Mouse (Mus musculus) Patski (cell line): ENCODE data around the gene Canx. TPM values are rescaled to one million over a fixed set of nuclear protein-coding genes. Genes with fewer than 3 reads are reported as not detected.

Experiments used
- ATAC-seq: fragments of 100-300 bp; one replicate; pipeline ENCODE4 v1.8.0; 2021
- CTCF ChIA-PET: fragments of 350-600 bp; sonication (Branson Sonifier 250); formaldehyde crosslinking; loops from one replicate; lab custom pipeline; 2022; ENCODE audit warnings: inconsistent platforms; lab: Charles Lee
- POLR2A ChIA-PET: fragments of 350-600 bp; sonication (Branson Sonifier 250); formaldehyde crosslinking; loops from one replicate; lab custom pipeline; 2022; ENCODE audit warnings: antibody characterized with exemption, inconsistent platforms; lab: Charles Lee
- DNase-seq: peaks from one replicate; pipeline ENCODE4 v3.0.0-alpha.2; 2011; ENCODE audit warnings: low read depth, low spot score
- H3K27me3 ChIP-seq: fragments of 371-371 bp; one replicate; pipeline ENCODE4 v1.5.1; 2021
- CTCF ChIP-seq: fragments of 100-300 bp; IDR thresholded peaks from one replicate; pipeline ENCODE4 v1.5.1; 2021
- in situ Hi-C: fragments of 300-500 bp; cut with MboI; formaldehyde crosslinking; loops from 3 replicates; pipeline ENCODE4 v1.11.1; 2018; ENCODE audit warnings: low pct_unique_long_range_greater_than_20kb, mixed read lengths
- polyA plus RNA-seq: library from polyadenylated mRNA; unstranded; gene quantifications from one replicate; pipeline ENCODE4 v1.2.3, GENCODE M21; 2021

The Canx gene
- polyA plus RNA-seq, 1 experiment from 2014 or later: 801 TPM

GRCm38 (mm10) chr11:50285263-50285662 lies 40.2 kb downstream of the Canx start:
- ATAC-seq: no peak
- DNase-seq: no peak
- no peak for TF ChIP-seq CTCF
- ChIA-PET CTCF (interaction anchor here (0.7 kb wide), 1 partner anchor 155 kb away, joined by 3 read pairs; no protein-coding TSS in a partner anchor), POLR2A (no interaction called here)
- no peaks in the 10 kb centered on the region for H3K27me3 ChIP-seq
- in situ Hi-C loops: no loop called here

DNA sequence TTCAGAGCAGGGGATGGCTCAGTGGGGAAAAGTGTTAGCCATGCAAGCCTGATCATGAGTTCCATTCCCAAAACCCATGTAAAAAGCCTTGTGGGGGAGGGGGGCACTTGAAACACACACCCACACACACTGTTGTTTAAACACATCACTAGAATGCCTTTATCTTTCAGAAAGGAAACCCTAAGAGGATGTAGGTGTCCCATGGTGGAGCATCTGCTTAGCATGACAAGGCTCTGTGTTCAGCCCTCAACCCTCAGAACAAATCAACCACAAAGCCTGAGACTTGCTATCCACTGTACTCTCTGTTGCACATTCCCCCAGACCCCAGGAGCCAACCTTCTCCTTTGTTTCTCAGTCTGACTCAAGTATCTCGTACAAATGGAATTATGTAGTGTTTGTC lies 45.4 kb downstream of the Canx start:
- TF ChIP-seq CTCF: no peak
- CTCF ChIA-PET: no interaction called here
- DNase-seq (no peak), ATAC-seq (no peak)
- no peaks in the 10 kb centered on the region for H3K27me3 ChIP-seq
- POLR2A ChIA-PET: no interaction called here
- in situ Hi-C loops: no loop called here

GRCm38 (mm10) chr11:50279005-50279404 lies 46.5 kb downstream of the Canx start:
- in situ Hi-C loops: loop anchor here (5.0 kb wide), 1 partner anchor 98 kb away; the partner anchor contains the start of gene Hnrnph1
- ATAC-seq (no peak), DNase-seq (no peak)
- ChIA-PET POLR2A (no interaction called here), CTCF (no interaction called here)
- H3K27me3 ChIP-seq: no peaks in the 10 kb centered on the region
- no peak for TF ChIP-seq CTCF

GRCm38 (mm10) chr11:50277706-50278105 lies 47.8 kb downstream of the Canx start:
- ChIA-PET POLR2A (interaction anchor here (1.2 kb wide), 1 partner anchor 10 kb away, joined by 4 read pairs; no protein-coding TSS in a partner anchor), CTCF (interaction anchor here (1.3 to 1.8 kb wide), 3 partner anchors 9 to 16 kb away, joined by 5 to 6 read pairs (median 6); no protein-coding TSS in a partner anchor)
- H3K27me3 ChIP-seq: no peaks in the 10 kb centered on the region
- DNase-seq (no peak), ATAC-seq (no peak)
- in situ Hi-C loops: loop anchor here (5.0 kb wide), 1 partner anchor 100 kb away; the partner anchor contains the start of gene Hnrnph1
- no peak for TF ChIP-seq CTCF

DNA sequence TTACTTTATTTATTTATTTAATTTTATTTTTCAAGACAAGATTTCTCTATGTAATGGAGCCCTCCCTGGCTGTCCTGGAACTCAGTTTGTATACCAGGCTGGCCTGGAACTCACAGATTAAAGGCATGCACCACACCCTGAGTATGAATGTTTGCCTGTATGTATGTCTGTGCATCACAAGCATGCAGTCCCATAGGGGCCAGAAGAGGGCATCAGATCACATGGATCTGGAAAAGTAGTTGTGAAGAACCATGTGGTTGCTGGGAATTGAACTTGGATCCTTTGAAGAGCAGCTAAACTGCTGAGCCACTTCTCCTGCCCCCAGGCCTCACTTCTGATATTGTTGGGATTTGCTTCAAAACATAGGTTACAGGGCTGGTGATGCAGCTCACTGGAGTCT lies 48.4 kb downstream of the Canx start:
- in situ Hi-C loops: loop anchor here (5.0 kb wide), 1 partner anchor 100 kb away; the partner anchor contains the start of gene Hnrnph1
- POLR2A ChIA-PET: no interaction called here
- CTCF ChIA-PET: interaction anchor here (1.6 to 1.8 kb wide), 2 partner anchors 10 to 11 kb away, joined by 5 to 6 read pairs; no protein-coding TSS in a partner anchor
- no peak for ATAC-seq
- DNase-seq: no peak
- H3K27me3 ChIP-seq: no peaks in the 10 kb centered on the region
- peak; percentile 39 for TF ChIP-seq CTCF

GRCm38 (mm10) chr11:50275568-50276151 lies 49.8 kb downstream of the Canx start:
- no peak for DNase-seq
- TF ChIP-seq CTCF: no peak
- POLR2A ChIA-PET: no interaction called here
- in situ Hi-C loops: loop anchor here (5.0 kb wide), 1 partner anchor 102 kb away; the partner anchor contains the start of gene Hnrnph1
- CTCF ChIA-PET: interaction anchor here (1.0 to 1.4 kb wide), 4 partner anchors 11 to 26 kb away, joined by 3 to 4 read pairs (median 4); no protein-coding TSS in a partner anchor
- peak; percentile 66 for ATAC-seq
- H3K27me3 ChIP-seq: no peaks in the 10 kb centered on the region

- DNase-seq: no peak
- ChIA-PET POLR2A (no interaction called here), CTCF (interaction anchor here (1.0 to 1.4 kb wide), 4 partner anchors 11 to 26 kb away, joined by 3 to 4 read pairs (median 4); no protein-coding TSS in a partner anchor)
- in situ Hi-C loops: loop anchor here (5.0 kb wide), 1 partner anchor 102 kb away; the partner anchor contains the start of gene Hnrnph1
- H3K27me3 ChIP-seq: no peaks in the 10 kb centered on the region
- no peak for TF ChIP-seq CTCF
- no peak for ATAC-seq
Measured at GRCm38 (mm10) chr11:50275077-50275476, 50.4 kb downstream of the Canx start.

DNA sequence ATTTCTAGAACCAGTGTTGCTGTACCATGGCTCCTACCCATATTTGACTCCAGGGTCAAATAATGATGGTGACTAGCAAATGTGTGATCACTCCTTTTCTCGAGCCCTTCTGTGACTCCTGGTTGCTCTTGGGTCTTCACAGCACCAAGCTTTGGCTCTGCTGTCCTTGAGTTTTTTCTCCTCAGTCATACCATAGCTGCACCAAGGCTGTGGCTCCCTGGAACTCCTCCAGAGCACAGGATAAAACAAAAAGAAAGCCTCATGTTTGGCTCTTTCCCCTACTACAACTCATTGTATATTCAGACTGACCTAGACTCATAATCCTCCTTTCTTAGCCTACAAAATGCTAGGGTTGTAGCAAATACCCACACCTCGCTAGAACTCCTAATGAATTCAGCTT lies 52.7 kb downstream of the Canx start:
- in situ Hi-C loops: no loop called here
- DNase-seq: no peak
- ChIA-PET CTCF (interaction anchor here (1.1 to 1.5 kb wide), 2 partner anchors 10 to 21 kb away, joined by 3 to 5 read pairs; no protein-coding TSS in a partner anchor), POLR2A (no interaction called here)
- TF ChIP-seq CTCF: no peak
- H3K27me3 ChIP-seq: no peaks in the 10 kb centered on the region
- no peak for ATAC-seq

DNA sequence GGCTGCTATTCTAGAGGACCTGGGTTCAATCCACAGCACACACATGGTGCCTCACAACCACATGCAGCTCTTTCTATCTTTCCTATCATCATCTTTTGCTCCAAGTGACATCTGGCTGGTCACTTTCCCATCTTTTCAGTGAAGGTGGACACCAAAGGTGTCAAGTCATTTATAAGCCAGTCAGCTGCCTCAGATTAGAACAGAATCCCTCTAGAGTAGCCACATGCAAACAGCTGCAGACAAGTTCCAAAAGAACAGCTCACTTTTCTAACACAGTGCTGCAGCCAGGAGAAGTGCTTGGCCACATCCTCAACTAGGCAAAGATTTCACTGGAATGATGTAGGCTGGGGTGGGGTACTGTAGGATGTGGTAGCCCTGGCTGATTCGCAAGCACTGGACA lies 55.6 kb downstream of the Canx start:
- in situ Hi-C loops: no loop called here
- DNase-seq: no peak
- no peak for TF ChIP-seq CTCF
- ChIA-PET CTCF (interaction anchor here (0.7 to 2.7 kb wide), 7 partner anchors 9 to 121 kb away, joined by 3 to 12 read pairs (median 3); no protein-coding TSS in a partner anchor), POLR2A (interaction anchor here (1.1 kb wide), 1 partner anchor 16 kb away, joined by 4 read pairs; no protein-coding TSS in a partner anchor)
- no peak for ATAC-seq
- H3K27me3 ChIP-seq: no peaks in the 10 kb centered on the region

DNA sequence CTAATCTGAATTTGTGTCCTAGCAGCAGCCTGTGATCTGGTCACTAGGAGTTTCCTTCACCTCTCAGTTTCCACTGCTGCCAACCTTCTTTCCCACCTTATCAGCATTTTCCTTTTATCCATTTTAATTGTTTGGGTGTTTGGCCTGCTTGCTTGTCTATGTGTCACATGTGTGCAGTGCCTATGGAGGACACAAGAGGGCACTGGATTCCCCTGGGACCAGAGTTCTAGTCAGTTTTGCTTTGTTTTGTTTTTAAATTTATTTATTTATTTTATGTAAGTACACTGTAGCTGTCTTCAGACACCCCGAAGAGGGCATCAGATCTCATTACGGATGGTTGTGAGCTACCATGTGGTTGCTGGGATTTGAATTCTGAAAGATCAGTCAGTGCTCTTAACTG lies 56.3 kb downstream of the Canx start:
- no peak for ATAC-seq
- H3K27me3 ChIP-seq: no peaks in the 10 kb centered on the region
- CTCF ChIA-PET: interaction anchor here (0.7 to 2.7 kb wide), 5 partner anchors 8 to 87 kb away, joined by 3 to 12 read pairs (median 3); no protein-coding TSS in a partner anchor
- POLR2A ChIA-PET: no interaction called here
- no peak for DNase-seq
- peak; percentile 84 for TF ChIP-seq CTCF
- in situ Hi-C loops: no loop called here

- no peak for TF ChIP-seq CTCF
- ChIA-PET POLR2A (no interaction called here), CTCF (interaction anchor here (1.0 kb wide), 1 partner anchor 15 kb away, joined by 3 read pairs; no protein-coding TSS in a partner anchor)
- no peak for DNase-seq
- H3K27me3 ChIP-seq: no peaks in the 10 kb centered on the region
- in situ Hi-C loops: no loop called here
- no peak for ATAC-seq
Measured at GRCm38 (mm10) chr11:50266997-50267396, 58.5 kb downstream of the Canx start.
